Mouse (Mus musculus) lung, embryonic 16.5 days (tissue): ENCODE data around the gene Cd300ld3. TPM values are rescaled to one million over a fixed set of nuclear protein-coding genes. Genes with fewer than 3 reads are reported as not detected.

Experiments used
- ATAC-seq: fragments of 200-750 bp; cut with Nextera tagmentation; 2 replicates; pipeline ENCODE4 v1.8.0; 2017; ENCODE audit warnings: low read depth, mild to moderate bottlenecking, moderate library complexity
- H3K27ac ChIP-seq: fragments of 300-500 bp; sonication (generic); 2 replicates; pipeline ENCODE4 v1.5.1; 2014; ENCODE audit warnings: mild to moderate bottlenecking, control low read depth, low read length
- H3K27me3 ChIP-seq: fragments of 300-500 bp; sonication (generic); 2 replicates; pipeline ENCODE4 v1.6.1; 2014; ENCODE audit warnings: low read depth, low read length, mixed read lengths; ENCODE audit not compliant: control insufficient read depth, insufficient read depth
- H3K36me3 ChIP-seq: fragments of 300-500 bp; sonication (generic); 2 replicates; pipeline ENCODE4 v1.6.1; 2014; ENCODE audit warnings: low read length; ENCODE audit not compliant: control insufficient read depth, insufficient read depth
- H3K4me1 ChIP-seq: fragments of 300-500 bp; sonication (generic); replicated peaks from 2 replicates; pipeline ENCODE4 v1.6.1; 2014; ENCODE audit warnings: low read length, mixed read lengths; ENCODE audit not compliant: control insufficient read depth, insufficient read depth
- H3K4me2 ChIP-seq: fragments of 300-500 bp; sonication (generic); 2 replicates; pipeline ENCODE4 v1.6.1; 2014; ENCODE audit warnings: low read depth, low read length, control low read depth
- H3K4me3 ChIP-seq: fragments of 300-500 bp; sonication (generic); 2 replicates; pipeline ENCODE4 v1.5.1; 2014; ENCODE audit warnings: mild to moderate bottlenecking, low read length, control low read depth
- H3K9ac ChIP-seq: fragments of 300-500 bp; sonication (generic); 2 replicates; pipeline ENCODE4 v1.6.1; 2014; ENCODE audit warnings: low read length, control low read depth
- H3K9me3 ChIP-seq: fragments of 300-500 bp; sonication (generic); 2 replicates; pipeline ENCODE4 v1.6.1; 2016; ENCODE audit warnings: low read length; ENCODE audit not compliant: control insufficient read depth
- WGBS: fragments of 180-500 bp; shearing (Covaris S2); extraction: QIAGEN DNeasy Blood & Tissue Kit; methylation state at CpG from one replicate; pipeline ENCODE4 v1.1.7; 2014; 5-methylcytosine and 5-hydroxymethylcytosine counted together
- polyA plus RNA-seq: library from polyadenylated mRNA; unstranded; fragments of >200 nt; fragmentation: Nextera tagmentation; extraction: Ambion mirVana; gene quantifications from 2 replicates; pipeline ENCODE4 v1.2.1, GENCODE M21; 2015

Cd300ld3 gene
- polyA plus RNA-seq, result not detected in 2 replicates

- no peak within 1 kb of the TSS for H3K9ac ChIP-seq
- ATAC-seq, result no peak
- H3K36me3 ChIP-seq, result no peaks in the 10 kb centered on the region
- 64% methylated on average over 2 of the region's 2 CpGs for WGBS
- H3K27me3 ChIP-seq, result no peaks in the 10 kb centered on the region
- H3K27ac ChIP-seq, result no peak within 1 kb of the TSS
- no peaks in the 10 kb centered on the region for H3K4me1 ChIP-seq
- no peak within 1 kb of the TSS for H3K4me2 ChIP-seq
- H3K9me3 ChIP-seq, result no peaks in the 10 kb centered on the region
- H3K4me3 ChIP-seq, result no peak within 1 kb of the TSS
Observed at GRCm38 (mm10) chr11:115048259-115048658, at the start of gene Cd300ld3. Gene Cd300ld3 (minus strand): TSS chr11:115048409.

- no peaks in the 10 kb centered on the region for H3K4me1 ChIP-seq
- no peak overlapping the region for H3K4me3 ChIP-seq
- H3K36me3 ChIP-seq, result no peaks in the 10 kb centered on the region
- no peak for ATAC-seq
- peaks cover 15% of the 10 kb centered on the region for H3K27me3 ChIP-seq
- WGBS, result 21% methylated on average over 4 of the region's 4 CpGs
- no peak overlapping the region for H3K4me2 ChIP-seq
- peaks cover 8% of the 10 kb centered on the region for H3K9me3 ChIP-seq
- no peak overlapping the region for H3K27ac ChIP-seq
- no peak overlapping the region for H3K9ac ChIP-seq
Observed at GRCm38 (mm10) chr11:115092140-115092539, 43.9 kb upstream of the Cd300ld3 start.

- ATAC-seq, result peak; percentile 34; the same call in 1 of the 2 replicates
- Histone ChIP-seq H3K9me3 (peaks cover 8% of the 10 kb centered on the region), H3K4me1 (no peaks in the 10 kb centered on the region), H3K27ac (no peak within 1 kb of the TSS), H3K27me3 (peaks cover 15% of the 10 kb centered on the region), H3K4me2 (no peak within 1 kb of the TSS), H3K36me3 (no peaks in the 10 kb centered on the region), H3K4me3 (no peak within 1 kb of the TSS), H3K9ac (no peak within 1 kb of the TSS)
- 2% methylated on average over 36 of the region's 36 CpGs for WGBS
Observed at GRCm38 (mm10) chr11:115091362-115091901, 43.2 kb upstream of the Cd300ld3 start, which contains the start of gene Rab37. Gene Rab37 (plus strand): TSS chr11:115091431.

GRCm38 (mm10) chr11:115089853-115090252 lies 41.6 kb upstream of the Cd300ld3 start:
- Histone ChIP-seq H3K4me3 (no peak overlapping the region), H3K4me2 (no peak overlapping the region), H3K27me3 (peaks cover 19% of the 10 kb centered on the region), H3K4me1 (no peaks in the 10 kb centered on the region), H3K36me3 (no peaks in the 10 kb centered on the region), H3K27ac (no peak overlapping the region), H3K9ac (no peak overlapping the region), H3K9me3 (peaks cover 8% of the 10 kb centered on the region)
- no peak for ATAC-seq
- WGBS, result 67% methylated on average over 6 of the region's 6 CpGs

- Histone ChIP-seq H3K27me3 (peaks cover 11% of the 10 kb centered on the region), H3K27ac (no peak overlapping the region), H3K9ac (no peak overlapping the region), H3K4me2 (no peak overlapping the region), H3K4me3 (no peak overlapping the region), H3K4me1 (no peaks in the 10 kb centered on the region), H3K9me3 (0 out of 2 replicates have a peak, but pooled peaks cover 3% of the 10 kb centered on the region), H3K36me3 (no peaks in the 10 kb centered on the region)
- no peak for ATAC-seq
- 44% methylated on average over 7 of the region's 7 CpGs for WGBS
Observed at GRCm38 (mm10) chr11:115086213-115086612, 38.0 kb upstream of the Cd300ld3 start.

GRCm38 (mm10) chr11:115085064-115085463 lies 36.9 kb upstream of the Cd300ld3 start:
- ATAC-seq, result no peak
- Histone ChIP-seq H3K4me1 (no peaks in the 10 kb centered on the region), H3K27ac (no peak overlapping the region), H3K4me3 (no peak overlapping the region), H3K4me2 (no peak overlapping the region), H3K36me3 (no peaks in the 10 kb centered on the region), H3K9ac (no peak overlapping the region), H3K9me3 (0 out of 2 replicates have a peak, but pooled peaks cover 3% of the 10 kb centered on the region), H3K27me3 (peaks cover 8% of the 10 kb centered on the region)
- WGBS, result 63% methylated on average over 8 of the region's 8 CpGs

GRCm38 (mm10) chr11:115084595-115084994 lies 36.4 kb upstream of the Cd300ld3 start:
- WGBS, result 48% methylated on average over 12 of the region's 12 CpGs
- Histone ChIP-seq H3K4me2 (no peak overlapping the region), H3K27ac (no peak overlapping the region), H3K9ac (no peak overlapping the region), H3K4me3 (no peak overlapping the region), H3K36me3 (no peaks in the 10 kb centered on the region), H3K27me3 (peaks cover 8% of the 10 kb centered on the region), H3K9me3 (no peaks in the 10 kb centered on the region), H3K4me1 (no peaks in the 10 kb centered on the region)
- ATAC-seq, result no peak

GRCm38 (mm10) chr11:115083376-115084139 lies 35.3 kb upstream of the Cd300ld3 start:
- no peaks in the 10 kb centered on the region for H3K36me3 ChIP-seq
- no peak overlapping the region for H3K4me3 ChIP-seq
- no peak overlapping the region for H3K27ac ChIP-seq
- no peak overlapping the region for H3K4me2 ChIP-seq
- H3K9ac ChIP-seq, result no peak overlapping the region
- no peaks in the 10 kb centered on the region for H3K4me1 ChIP-seq
- peaks cover 8% of the 10 kb centered on the region for H3K27me3 ChIP-seq
- H3K9me3 ChIP-seq, result no peaks in the 10 kb centered on the region
- 40% methylated on average over 18 of the region's 18 CpGs for whole genome bisulfite sequencing
- ATAC-seq, result peak; percentile 31; the same call in 1 of the 2 replicates

GRCm38 (mm10) chr11:115082196-115082595 lies 34.0 kb upstream of the Cd300ld3 start:
- no peak overlapping the region for H3K9ac ChIP-seq
- 66% methylated on average over 6 of the region's 6 CpGs for WGBS
- no peaks in the 10 kb centered on the region for H3K4me1 ChIP-seq
- ATAC-seq, result no peak
- no peaks in the 10 kb centered on the region for H3K9me3 ChIP-seq
- no peak overlapping the region for H3K4me2 ChIP-seq
- peaks cover 8% of the 10 kb centered on the region for H3K27me3 ChIP-seq
- no peak overlapping the region for H3K27ac ChIP-seq
- no peak overlapping the region for H3K4me3 ChIP-seq
- no peaks in the 10 kb centered on the region for H3K36me3 ChIP-seq
